Mouse (Mus musculus) myocyte (in vitro differentiated cells): ENCODE data around the gene Stbd1.

Experiments used
- CEBPB ChIP-seq: IDR thresholded peaks from 2 replicates; pipeline ENCODE4 v1.6.1; 2011; ENCODE audit warnings: mild to moderate bottlenecking, moderate library complexity; ENCODE audit not compliant: poor library complexity, insufficient read depth, severe bottlenecking
- E2F4 ChIP-seq: IDR thresholded peaks from one replicate; pipeline ENCODE4 v1.6.1; 2011; ENCODE audit warnings: mild to moderate bottlenecking, control low read depth, moderate library complexity; ENCODE audit not compliant: insufficient read depth
- MAX ChIP-seq: IDR thresholded peaks from one replicate; pipeline ENCODE4 v1.6.1; 2011; ENCODE audit warnings: low read depth, mild to moderate bottlenecking, control low read depth
- MYOD1 ChIP-seq, 3 experiments: IDR thresholded peaks; one replicate each; pipeline ENCODE4 v1.6.1; 2011; ENCODE audit warnings: control low read depth in 2 of 3, low read depth in 2 of 3, mild to moderate bottlenecking in 2 of 3, moderate library complexity in 1 of 3; ENCODE audit not compliant: insufficient read length in 2 of 3, control insufficient read depth in 1 of 3
- MYOG ChIP-seq, 3 experiments: IDR thresholded peaks; one replicate each; pipeline ENCODE4 v1.6.1; 2011; ENCODE audit warnings: control low read depth in 2 of 3, low read depth in 2 of 3, mild to moderate bottlenecking in 2 of 3; ENCODE audit not compliant: insufficient read length in 2 of 3, control insufficient read depth in 1 of 3, insufficient read depth in 1 of 3
- POLR2A ChIP-seq: IDR thresholded peaks from one replicate; pipeline ENCODE4 v1.6.1; 2011; ENCODE audit warnings: low read depth, mild to moderate bottlenecking, control low read depth, moderate library complexity; ENCODE audit not compliant: insufficient read length
- POLR2AphosphoS2 ChIP-seq: IDR thresholded peaks from one replicate; pipeline ENCODE4 v1.6.1; 2011; ENCODE audit warnings: low read depth, control low read depth; ENCODE audit not compliant: insufficient read length
- TCF12 ChIP-seq: IDR thresholded peaks from one replicate; pipeline ENCODE4 v1.6.1; 2011; ENCODE audit warnings: mild to moderate bottlenecking, control low read depth; ENCODE audit not compliant: poor library complexity, insufficient read depth, severe bottlenecking
- USF1 ChIP-seq: IDR thresholded peaks from one replicate; pipeline ENCODE4 v1.6.1; 2011; ENCODE audit warnings: low read depth, mild to moderate bottlenecking, control low read depth, moderate library complexity

- no peak for TF ChIP-seq POLR2AphosphoS2
- TF ChIP-seq MYOG (IDR thresholded peaks at IDR 0.05; ENCODE audit: control insufficient read depth in 1 of 3, insufficient read depth in 1 of 3, insufficient read length in 2 of 3, low read depth in 2 of 3): no peak
- TF ChIP-seq POLR2A: no peak
- no peak for TF ChIP-seq E2F4
- TF ChIP-seq MAX: no peak
- TF ChIP-seq CEBPB: no peak
- TF ChIP-seq TCF12: no peak
- no peak for TF ChIP-seq USF1
- no peak for TF ChIP-seq MYOD1 (IDR thresholded peaks at IDR 0.05; ENCODE audit: control insufficient read depth in 1 of 3, insufficient read length in 2 of 3, low read depth in 2 of 3)
Measured at GRCm38 (mm10) chr5:92571232-92571631, 31.6 kb upstream of the Stbd1 start.
